Mouse (Mus musculus) CH12.LX (cell line): Measurements from ENCODE around the gene Bco2.

Experiments
- CTCF ChIP-seq, 2 experiments: IDR thresholded peaks in 1 of 2; conservative IDR thresholded peaks in 1 of 2; 2 replicates each; pipeline ENCODE4 v1.5.1; 2011 to 2012; ENCODE audit warnings: low read depth in 2 of 2, low read length in 2 of 2, improper control_type of control experiment in 1 of 2, inconsistent platforms in 1 of 2, mild to moderate bottlenecking in 1 of 2, moderate library complexity in 1 of 2
- EP300 ChIP-seq: IDR thresholded peaks from 2 replicates; pipeline ENCODE4 v1.6.1; 2011; ENCODE audit warnings: low read length, improper control_type of control experiment
- JUN ChIP-seq: IDR thresholded peaks from 2 replicates; pipeline ENCODE4 v1.6.1; 2011; ENCODE audit warnings: low read depth, mild to moderate bottlenecking, low read length, improper control_type of control experiment, moderate library complexity; ENCODE audit not compliant: insufficient read depth
- JUND ChIP-seq: conservative IDR thresholded peaks from 2 replicates; pipeline ENCODE4 v1.6.1; 2011; ENCODE audit warnings: low read depth, low read length, improper control_type of control experiment
- MAFK ChIP-seq: IDR thresholded peaks from 2 replicates; pipeline ENCODE4 v1.6.1; 2011; ENCODE audit warnings: low read length, improper control_type of control experiment; ENCODE audit not compliant: insufficient replicate concordance
- MAX ChIP-seq: IDR thresholded peaks from 2 replicates; pipeline ENCODE4 v1.6.1; 2011; ENCODE audit warnings: low read length, improper control_type of control experiment
- MAZ ChIP-seq: IDR thresholded peaks from 2 replicates; pipeline ENCODE4 v1.6.1; 2012; ENCODE audit warnings: low read depth, mild to moderate bottlenecking, inconsistent platforms, low read length, improper control_type of control experiment, moderate library complexity
- POLR2A ChIP-seq: IDR thresholded peaks from 2 replicates; pipeline ENCODE4 v1.6.1; 2011; ENCODE audit warnings: low read depth, mild to moderate bottlenecking, improper control_type of control experiment, low read length

- no peak for TF ChIP-seq EP300
- TF ChIP-seq CTCF (conservative IDR thresholded peaks at IDR 0.05 in 1 of 2, IDR thresholded peaks at IDR 0.05 in 1 of 2; ENCODE audit: low read depth in 2 of 2, low read length in 2 of 2), result no peak
- TF ChIP-seq JUN, result no peak
- no peak for TF ChIP-seq POLR2A
- no peak for TF ChIP-seq JUND
- TF ChIP-seq MAFK, result no peak
- no peak for TF ChIP-seq MAZ
- TF ChIP-seq MAX, result no peak
Observed at GRCm38 (mm10) chr9:50524936-50525335, 30.0 kb downstream of the Bco2 start.
